Mouse (Mus musculus) activated CD4-positive, CD25-positive, alpha-beta regulatory T cell (primary cell): ENCODE results near the gene Col4a6. TPM values are rescaled to one million over a fixed set of nuclear protein-coding genes. Genes with fewer than 3 reads are reported as not detected.

Source experiments
- polyA plus RNA-seq, 2 experiments: library from polyadenylated mRNA; unstranded; fragments of 100-300 nt; shearing (Covaris generic); gene quantifications; one replicate each; pipeline ENCODE4 v1.2.1; 2017

Gene Col4a6
- polyA plus RNA-seq, result not detected

DNA sequence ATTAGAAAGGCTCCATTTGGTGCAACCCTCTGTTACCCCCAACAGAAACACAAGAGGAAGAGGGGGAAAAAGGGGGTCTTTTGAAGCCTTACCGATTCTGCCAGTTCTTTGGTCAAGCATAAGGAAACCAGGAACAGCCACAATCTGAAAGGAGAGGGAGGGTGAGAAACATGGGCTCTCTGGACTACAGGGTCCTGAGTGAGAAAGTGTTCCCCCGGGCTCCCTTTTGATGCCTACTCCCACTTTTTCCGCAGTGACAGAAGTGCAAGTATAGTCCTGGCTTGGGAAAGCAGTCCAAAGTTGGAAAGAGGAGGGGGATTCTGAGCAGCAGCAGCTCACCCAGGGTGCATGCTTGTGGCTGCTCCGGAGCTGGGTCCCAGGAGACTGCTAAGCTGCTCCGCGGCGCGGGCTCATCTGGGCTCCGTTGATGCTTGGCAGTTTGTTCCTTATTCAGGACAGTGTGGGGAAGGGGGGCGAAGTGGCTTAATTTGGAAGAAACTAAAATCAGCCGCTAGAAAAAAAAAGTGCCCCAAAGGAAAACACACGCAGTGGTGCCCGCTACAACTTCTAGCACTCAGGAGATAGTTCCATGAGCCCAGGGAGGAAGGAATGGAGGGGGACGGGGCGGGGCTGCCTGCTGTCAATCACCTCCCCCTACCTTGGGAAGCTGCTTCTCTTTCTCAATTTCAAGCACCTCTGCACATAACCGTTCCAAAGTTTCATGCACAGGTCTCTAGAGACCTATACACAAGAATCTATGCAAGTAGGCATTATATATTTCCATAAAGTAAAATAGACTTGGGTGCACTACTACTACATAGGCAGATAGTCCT, at the start of gene Col4a6:
Col4a6 (minus strand) TSS at position 607 of the 833 bp plus-strand sequence.

DNA sequence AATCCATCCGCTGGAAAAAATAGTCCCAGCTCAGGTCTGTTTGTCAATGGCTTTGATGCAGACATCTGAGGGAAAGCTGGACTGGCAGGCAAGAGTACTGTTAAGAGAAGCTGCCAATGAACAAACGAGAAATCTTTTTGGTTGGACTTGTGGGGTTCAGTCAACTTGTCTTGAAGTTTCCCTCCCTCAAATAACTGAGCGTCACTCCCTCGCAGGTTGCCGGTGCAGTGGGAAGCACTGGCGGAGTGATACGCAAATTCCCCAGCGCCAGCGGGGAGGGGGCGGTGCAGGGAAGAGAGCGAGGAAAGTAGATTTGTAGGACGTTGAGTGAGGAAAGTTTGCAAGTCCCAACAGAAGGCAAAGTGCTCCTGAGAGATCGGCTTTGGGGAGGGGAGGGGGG, 1.2 kb upstream of the Col4a6 start, which contains the start of gene Col4a5:
Col4a5 (plus strand) TSS at position 276 of the 400 bp plus-strand sequence.

Other genes starting within 250 kb of the Col4a6 start
- under 1 TPM in 1 of 2 experiments, not detected in 1; 0.04 TPM for gene Col4a5, start 1.3 kb upstream of the Col4a6 start, polyA plus RNA-seq